Mouse (Mus musculus) kidney, embryonic 15.5 days (tissue): ENCODE results near the gene Abcc8. TPM values are rescaled to one million over a fixed set of nuclear protein-coding genes. Genes with fewer than 3 reads are reported as not detected.

Source experiments
- ATAC-seq: fragments of 200-750 bp; cut with Nextera tagmentation; replicated peaks from 2 replicates; pipeline ENCODE4 v1.8.0; 2017; ENCODE audit warnings: moderate TSS enrichment; ENCODE audit not compliant: low FRiP score
- H3K27ac ChIP-seq: fragments of 300-500 bp; sonication (generic); 2 replicates; pipeline ENCODE4 v1.5.1; 2015; ENCODE audit warnings: mild to moderate bottlenecking, inconsistent platforms
- H3K27me3 ChIP-seq: fragments of 300-500 bp; sonication (generic); 2 replicates; pipeline ENCODE4 v1.6.1; 2015; ENCODE audit warnings: inconsistent platforms
- H3K36me3 ChIP-seq: fragments of 300-500 bp; sonication (generic); 2 replicates; pipeline ENCODE4 v1.6.1; 2015; ENCODE audit warnings: inconsistent platforms
- H3K4me1 ChIP-seq: fragments of 300-500 bp; sonication (generic); 2 replicates; pipeline ENCODE4 v1.6.1; 2015; ENCODE audit warnings: inconsistent platforms
- H3K4me2 ChIP-seq: fragments of 300-500 bp; sonication (generic); 2 replicates; pipeline ENCODE4 v1.6.1; 2015; ENCODE audit warnings: moderate library complexity, mild to moderate bottlenecking, inconsistent platforms
- H3K4me3 ChIP-seq: fragments of 300-500 bp; sonication (generic); replicated peaks from 2 replicates; pipeline ENCODE4 v1.5.1; 2015; ENCODE audit warnings: mild to moderate bottlenecking, inconsistent platforms
- H3K9ac ChIP-seq: fragments of 300-500 bp; sonication (generic); 2 replicates; pipeline ENCODE4 v1.6.1; 2015; ENCODE audit warnings: mild to moderate bottlenecking, inconsistent platforms
- H3K9me3 ChIP-seq: fragments of 300-500 bp; sonication (generic); replicated peaks from 2 replicates; pipeline ENCODE4 v1.6.1; 2016; ENCODE audit warnings: inconsistent platforms
- WGBS: fragments of 180-500 bp; shearing (Covaris S2); methylation state at CpG from one replicate; pipeline ENCODE4 v1.1.7; 2015; ENCODE audit warnings: mixed read lengths; 5-methylcytosine and 5-hydroxymethylcytosine counted together
- polyA plus RNA-seq: library from polyadenylated mRNA; unstranded; fragments of >200 nt; fragmentation: Nextera tagmentation; extraction: Ambion mirVana; gene quantifications from 2 replicates; pipeline ENCODE4 v1.2.1, GENCODE M21; 2015

The Abcc8 gene
- polyA plus RNA-seq, 1 experiment from 2014 or later = 2.3 TPM

GRCm38 (mm10) chr7:46103075-46103591, 76.7 kb downstream of the Abcc8 start:
- WGBS = 74% methylated on average over 8 of the region's 8 CpGs
- ATAC-seq = no peak

GRCm38 (mm10) chr7:46100563-46100962, 79.3 kb downstream of the Abcc8 start, which contains the start of gene Kcnj11:
TSS of gene Kcnj11 (minus strand) at chr7:46100764.
- peaks cover 7% of the 10 kb centered on the region for H3K4me1 ChIP-seq
- peaks cover 33% of the 10 kb centered on the region for H3K27me3 ChIP-seq
- peak within 1 kb of the TSS; percentile 94 for H3K4me2 ChIP-seq
- no peak within 1 kb of the TSS for H3K27ac ChIP-seq
- H3K9me3 ChIP-seq = no peaks in the 10 kb centered on the region
- under 1% methylated on average over 34 of the region's 34 CpGs for WGBS
- peak; percentile 78 for ATAC-seq
- H3K4me3 ChIP-seq = peak within 1 kb of the TSS; percentile 54
- H3K9ac ChIP-seq = peak within 1 kb of the TSS; percentile 48
- H3K36me3 ChIP-seq = no peaks in the 10 kb centered on the region

More at GRCm38 (mm10) chr7:46103075-46103591, 76.7 kb downstream of the Abcc8 start:
- Histone ChIP-seq H3K36me3 (no peaks in the 10 kb centered on the region), H3K27ac (no peak overlapping the region), H3K27me3 (peaks cover 14% of the 10 kb centered on the region), H3K9ac (no peak overlapping the region), H3K4me3 (no peak overlapping the region), H3K9me3 (no peaks in the 10 kb centered on the region), H3K4me1 (peaks cover 7% of the 10 kb centered on the region), H3K4me2 (no peak overlapping the region)

- 83% methylated on average over 13 of the region's 13 CpGs for WGBS
- Histone ChIP-seq H3K9me3 (no peaks in the 10 kb centered on the region), H3K27me3 (peaks cover 42% of the 10 kb centered on the region), H3K4me1 (peaks cover 7% of the 10 kb centered on the region), H3K27ac (no peak overlapping the region), H3K9ac (no peak overlapping the region), H3K36me3 (no peaks in the 10 kb centered on the region), H3K4me2 (peak overlapping the region; percentile 94; the same call in 1 of the 2 replicates), H3K4me3 (no peak overlapping the region)
- ATAC-seq = 0 out of 2 replicates have a peak, but pooled peaks have one; percentile 3
These were observed 80.2 kb downstream of the Abcc8 start for GRCm38 (mm10) chr7:46099682-46100081.

GRCm38 (mm10) chr7:46098919-46099286, 80.9 kb downstream of the Abcc8 start:
- no peak for ATAC-seq
- no peak overlapping the region for H3K27ac ChIP-seq
- H3K9ac ChIP-seq = no peak overlapping the region
- H3K4me3 ChIP-seq = no peak overlapping the region
- H3K36me3 ChIP-seq = no peaks in the 10 kb centered on the region
- 93% methylated on average over 19 of the region's 19 CpGs for WGBS
- H3K27me3 ChIP-seq = peaks cover 48% of the 10 kb centered on the region
- H3K4me1 ChIP-seq = peaks cover 7% of the 10 kb centered on the region
- H3K4me2 ChIP-seq = no peak overlapping the region
- H3K9me3 ChIP-seq = no peaks in the 10 kb centered on the region

GRCm38 (mm10) chr7:46098221-46098918, 81.5 kb downstream of the Abcc8 start:
- 82% methylated on average over 19 of the region's 19 CpGs for WGBS
- Histone ChIP-seq H3K9me3 (no peaks in the 10 kb centered on the region), H3K4me3 (no peak overlapping the region), H3K9ac (no peak overlapping the region), H3K4me1 (peaks cover 7% of the 10 kb centered on the region), H3K36me3 (no peaks in the 10 kb centered on the region), H3K27ac (no peak overlapping the region), H3K4me2 (no peak overlapping the region), H3K27me3 (peaks cover 52% of the 10 kb centered on the region)
- ATAC-seq = no peak

- no peak overlapping the region for H3K27ac ChIP-seq
- no peak overlapping the region for H3K9ac ChIP-seq
- WGBS = 52% methylated on average over 4 of the region's 4 CpGs
- H3K4me3 ChIP-seq = no peak overlapping the region
- H3K36me3 ChIP-seq = no peaks in the 10 kb centered on the region
- no peaks in the 10 kb centered on the region for H3K9me3 ChIP-seq
- no peak for ATAC-seq
- no peak overlapping the region for H3K4me2 ChIP-seq
- peaks cover 7% of the 10 kb centered on the region for H3K4me1 ChIP-seq
- peaks cover 59% of the 10 kb centered on the region for H3K27me3 ChIP-seq
These were observed 82.5 kb downstream of the Abcc8 start for GRCm38 (mm10) chr7:46097319-46097783.

GRCm38 (mm10) chr7:46096136-46096535, 83.7 kb downstream of the Abcc8 start:
- WGBS = 3% methylated on average over 4 of the region's 4 CpGs
- no peaks in the 10 kb centered on the region for H3K36me3 ChIP-seq
- no peak overlapping the region for H3K9ac ChIP-seq
- H3K4me2 ChIP-seq = no peak overlapping the region
- no peak overlapping the region for H3K4me3 ChIP-seq
- ATAC-seq = no peak
- H3K4me1 ChIP-seq = peaks cover 7% of the 10 kb centered on the region
- H3K27me3 ChIP-seq = peaks cover 57% of the 10 kb centered on the region
- H3K27ac ChIP-seq = no peak overlapping the region
- H3K9me3 ChIP-seq = no peaks in the 10 kb centered on the region

GRCm38 (mm10) chr7:46092803-46093202, 87.0 kb downstream of the Abcc8 start:
- no peak overlapping the region for H3K9ac ChIP-seq
- 64% methylated on average over 8 of the region's 8 CpGs for WGBS
- ATAC-seq = no peak
- H3K4me1 ChIP-seq = no peaks in the 10 kb centered on the region
- H3K27me3 ChIP-seq = peaks cover 43% of the 10 kb centered on the region
- H3K4me2 ChIP-seq = no peak overlapping the region
- no peak overlapping the region for H3K27ac ChIP-seq
- no peak overlapping the region for H3K4me3 ChIP-seq
- H3K9me3 ChIP-seq = peaks cover 6% of the 10 kb centered on the region; the same call in 1 of the 2 replicates
- no peaks in the 10 kb centered on the region for H3K36me3 ChIP-seq

- Histone ChIP-seq H3K4me1 (peaks cover 12% of the 10 kb centered on the region; the same call in 1 of the 2 replicates), H3K9me3 (peaks cover 6% of the 10 kb centered on the region; the same call in 1 of the 2 replicates), H3K27ac (no peak overlapping the region), H3K4me2 (no peak overlapping the region), H3K27me3 (peaks cover 7% of the 10 kb centered on the region; the same call in 1 of the 2 replicates), H3K9ac (no peak overlapping the region), H3K36me3 (peaks cover 16% of the 10 kb centered on the region), H3K4me3 (no peak overlapping the region)
- 86% methylated on average over 6 of the region's 6 CpGs for WGBS
- no peak for ATAC-seq
These were observed 91.6 kb downstream of the Abcc8 start for GRCm38 (mm10) chr7:46088241-46088640.

GRCm38 (mm10) chr7:46086378-46086777, 93.5 kb downstream of the Abcc8 start:
- Histone ChIP-seq H3K4me2 (no peak overlapping the region), H3K36me3 (peaks cover 35% of the 10 kb centered on the region), H3K27me3 (no peaks in the 10 kb centered on the region), H3K9ac (no peak overlapping the region), H3K9me3 (peaks cover 6% of the 10 kb centered on the region; the same call in 1 of the 2 replicates), H3K4me1 (peaks cover 12% of the 10 kb centered on the region; the same call in 1 of the 2 replicates), H3K27ac (no peak overlapping the region), H3K4me3 (no peak overlapping the region)
- ATAC-seq = no peak
- 85% methylated on average over 6 of the region's 6 CpGs for WGBS

GRCm38 (mm10) chr7:46084839-46085513, 94.9 kb downstream of the Abcc8 start:
- 67% methylated on average over 16 of the region's 16 CpGs for WGBS
- peaks cover 12% of the 10 kb centered on the region; the same call in 1 of the 2 replicates for H3K4me1 ChIP-seq
- no peaks in the 10 kb centered on the region for H3K27me3 ChIP-seq
- no peak overlapping the region for H3K4me3 ChIP-seq
- H3K9me3 ChIP-seq = peaks cover 6% of the 10 kb centered on the region; the same call in 1 of the 2 replicates
- no peak overlapping the region for H3K4me2 ChIP-seq
- H3K9ac ChIP-seq = no peak overlapping the region
- H3K36me3 ChIP-seq = peaks cover 49% of the 10 kb centered on the region
- H3K27ac ChIP-seq = 0 out of 2 replicates have a peak overlapping the region, but pooled peaks have one; percentile 22
- ATAC-seq = peak; percentile 45; the same call in 1 of the 2 replicates

- Histone ChIP-seq H3K9me3 (peaks cover 2% of the 10 kb centered on the region; the same call in 1 of the 2 replicates), H3K4me2 (no peak overlapping the region), H3K27me3 (no peaks in the 10 kb centered on the region), H3K9ac (no peak overlapping the region), H3K4me3 (no peak overlapping the region), H3K4me1 (peaks cover 12% of the 10 kb centered on the region; the same call in 1 of the 2 replicates), H3K27ac (no peak overlapping the region), H3K36me3 (peaks cover 58% of the 10 kb centered on the region)
- WGBS = 86% methylated on average over 10 of the region's 10 CpGs
- ATAC-seq = no peak
These were observed 95.8 kb downstream of the Abcc8 start for GRCm38 (mm10) chr7:46084024-46084423.
